Mouse (Mus musculus) intestine, embryonic 16.5 days (tissue): Measurements from ENCODE around the gene Atl1. TPM values are rescaled to one million over a fixed set of nuclear protein-coding genes. Genes with fewer than 3 reads are reported as not detected.

Experiments used
- ATAC-seq: fragments of 200-750 bp; cut with Nextera tagmentation; 2 replicates; pipeline ENCODE4 v1.8.0; 2017; ENCODE audit warnings: moderate TSS enrichment, moderate library complexity
- H3K27ac ChIP-seq: fragments of 300-500 bp; sonication (generic); 2 replicates; pipeline ENCODE4 v1.5.1; 2014; ENCODE audit warnings: mild to moderate bottlenecking, low read length
- H3K27me3 ChIP-seq: fragments of 300-500 bp; sonication (generic); replicated peaks from 2 replicates; pipeline ENCODE4 v1.6.1; 2014; ENCODE audit warnings: low read length, control low read depth, mixed read lengths; ENCODE audit not compliant: control insufficient read depth, insufficient read depth
- H3K36me3 ChIP-seq: fragments of 300-500 bp; sonication (generic); 2 replicates; pipeline ENCODE4 v1.6.1; 2014; ENCODE audit warnings: low read length, control low read depth; ENCODE audit not compliant: control insufficient read depth, insufficient read depth
- H3K4me1 ChIP-seq: fragments of 300-500 bp; sonication (generic); 2 replicates; pipeline ENCODE4 v1.6.1; 2014; ENCODE audit warnings: low read length, control low read depth, mixed read lengths; ENCODE audit not compliant: control insufficient read depth, insufficient read depth
- H3K4me2 ChIP-seq: fragments of 300-500 bp; sonication (generic); 2 replicates; pipeline ENCODE4 v1.6.1; 2014; ENCODE audit warnings: low read depth, low read length, control low read depth
- H3K4me3 ChIP-seq: fragments of 300-500 bp; sonication (generic); 2 replicates; pipeline ENCODE4 v1.5.1; 2014; ENCODE audit warnings: mild to moderate bottlenecking, low read length
- H3K9ac ChIP-seq: fragments of 300-500 bp; sonication (generic); 2 replicates; pipeline ENCODE4 v1.6.1; 2014; ENCODE audit warnings: low read depth, low read length
- H3K9me3 ChIP-seq: fragments of 300-500 bp; sonication (generic); 2 replicates; pipeline ENCODE4 v1.6.1; 2016; ENCODE audit warnings: low read length, control low read depth; ENCODE audit not compliant: control insufficient read depth
- whole genome bisulfite sequencing: fragments of 180-500 bp; shearing (Covaris S2); extraction: QIAGEN DNeasy Blood & Tissue Kit; methylation state at CpG from one replicate; pipeline ENCODE4 v1.1.7; 2014; 5-methylcytosine and 5-hydroxymethylcytosine counted together
- polyA plus RNA-seq: library from polyadenylated mRNA; unstranded; fragments of >200 nt; fragmentation: Nextera tagmentation; extraction: Ambion mirVana; gene quantifications from 2 replicates; pipeline ENCODE4 v1.2.1, GENCODE M21; 2015

Atl1 gene
- polyA plus RNA-seq, 1 experiment from 2014 or later, result 5.4 TPM

DNA sequence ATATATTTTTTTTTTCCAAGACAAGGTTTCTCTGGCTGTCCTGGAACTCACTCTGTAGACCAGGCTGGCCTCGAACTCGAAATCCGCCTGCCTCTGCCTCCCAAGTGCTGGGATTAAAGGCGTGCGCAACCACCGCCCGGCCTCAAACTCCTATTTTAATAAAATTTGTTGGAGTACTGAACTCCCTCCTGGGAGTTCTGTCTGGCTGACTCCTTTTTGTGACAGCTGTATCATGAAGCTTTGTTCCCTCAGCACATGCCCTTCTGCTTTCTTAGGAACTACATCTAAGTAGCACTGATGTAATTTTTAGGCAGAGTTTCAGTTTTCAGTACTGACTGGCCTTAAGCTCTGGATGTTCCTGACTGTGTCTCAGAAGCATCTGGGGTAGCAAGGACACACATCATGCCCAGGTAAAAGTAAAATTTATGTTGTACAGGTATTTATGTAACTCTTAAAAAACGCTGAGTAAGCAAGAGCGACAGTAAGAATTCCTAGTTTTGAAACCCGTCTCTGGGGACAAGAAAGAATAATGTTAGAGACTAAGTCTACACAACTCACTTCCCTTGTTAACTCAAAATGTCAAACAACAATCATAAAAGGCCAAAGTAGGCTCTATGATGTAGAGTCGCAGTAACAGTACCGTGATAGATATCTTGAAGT, 36.6 kb upstream of the Atl1 start:
- ATAC-seq, result no peak
- Histone ChIP-seq H3K4me1 (no peaks in the 10 kb centered on the region), H3K9me3 (no peaks in the 10 kb centered on the region), H3K36me3 (no peaks in the 10 kb centered on the region), H3K27me3 (no peaks in the 10 kb centered on the region), H3K4me2 (no peak overlapping the region), H3K9ac (no peak overlapping the region), H3K4me3 (no peak overlapping the region), H3K27ac (no peak overlapping the region)
- WGBS, result 95% methylated on average over 12 of the region's 12 CpGs

GRCm38 (mm10) chr12:69856398-69856797, 36.0 kb upstream of the Atl1 start:
- H3K4me3 ChIP-seq, result no peak overlapping the region
- H3K9ac ChIP-seq, result no peak overlapping the region
- H3K4me2 ChIP-seq, result no peak overlapping the region
- no peak overlapping the region for H3K27ac ChIP-seq
- WGBS, result 94% methylated on average over 10 of the region's 10 CpGs
- no peaks in the 10 kb centered on the region for H3K36me3 ChIP-seq
- no peaks in the 10 kb centered on the region for H3K27me3 ChIP-seq
- H3K4me1 ChIP-seq, result no peaks in the 10 kb centered on the region
- ATAC-seq, result no peak
- H3K9me3 ChIP-seq, result no peaks in the 10 kb centered on the region

DNA sequence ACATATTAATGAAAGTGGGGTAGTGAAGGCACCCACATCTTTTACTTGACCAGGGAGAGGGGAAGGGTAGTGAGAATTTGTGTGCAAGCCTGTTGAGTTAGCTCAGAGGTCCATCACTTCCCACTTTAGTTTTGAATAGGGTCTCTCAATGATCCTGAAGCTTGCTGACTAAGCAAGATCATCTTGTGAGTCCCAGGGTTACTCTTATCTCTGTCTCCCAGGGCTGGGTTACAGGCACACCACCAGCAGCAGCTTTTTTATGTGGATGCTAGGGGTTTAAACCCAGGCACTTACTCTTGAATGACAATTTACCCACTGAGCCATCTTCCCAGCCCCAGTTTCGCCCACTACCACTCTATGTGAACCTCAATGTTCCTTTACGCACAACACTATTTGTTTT, 34.8 kb upstream of the Atl1 start:
- Histone ChIP-seq H3K4me2 (no peak overlapping the region), H3K9ac (no peak overlapping the region), H3K4me1 (no peaks in the 10 kb centered on the region), H3K4me3 (no peak overlapping the region), H3K36me3 (no peaks in the 10 kb centered on the region), H3K27me3 (no peaks in the 10 kb centered on the region), H3K9me3 (no peaks in the 10 kb centered on the region), H3K27ac (no peak overlapping the region)
- 95% methylated on average over 2 of the region's 2 CpGs for WGBS
- no peak for ATAC-seq

DNA sequence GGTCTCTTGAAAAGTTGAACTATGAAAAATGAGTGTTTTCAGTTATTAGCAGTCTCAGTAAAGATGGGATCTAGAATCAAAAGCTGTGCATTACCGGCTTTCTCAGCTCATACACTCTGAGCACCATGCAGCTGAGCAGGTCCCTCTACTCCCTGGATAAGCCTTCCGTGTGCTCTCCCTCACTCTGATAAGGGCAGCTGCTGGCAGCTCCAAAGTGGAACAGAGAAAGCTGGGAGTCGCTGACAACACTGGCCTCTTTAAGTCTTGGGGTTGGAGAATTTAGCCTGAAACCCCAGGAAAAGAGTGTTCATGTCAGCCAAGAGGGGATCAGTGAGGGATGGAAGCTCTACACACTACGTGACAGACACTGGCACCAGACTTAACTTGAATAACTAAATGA, 33.6 kb upstream of the Atl1 start:
- H3K36me3 ChIP-seq, result no peaks in the 10 kb centered on the region
- no peaks in the 10 kb centered on the region for H3K27me3 ChIP-seq
- ATAC-seq, result no peak
- no peak overlapping the region for H3K4me2 ChIP-seq
- 87% methylated on average over 4 of the region's 4 CpGs for WGBS
- no peaks in the 10 kb centered on the region for H3K4me1 ChIP-seq
- no peak overlapping the region for H3K4me3 ChIP-seq
- no peaks in the 10 kb centered on the region for H3K9me3 ChIP-seq
- H3K27ac ChIP-seq, result no peak overlapping the region
- H3K9ac ChIP-seq, result no peak overlapping the region

DNA sequence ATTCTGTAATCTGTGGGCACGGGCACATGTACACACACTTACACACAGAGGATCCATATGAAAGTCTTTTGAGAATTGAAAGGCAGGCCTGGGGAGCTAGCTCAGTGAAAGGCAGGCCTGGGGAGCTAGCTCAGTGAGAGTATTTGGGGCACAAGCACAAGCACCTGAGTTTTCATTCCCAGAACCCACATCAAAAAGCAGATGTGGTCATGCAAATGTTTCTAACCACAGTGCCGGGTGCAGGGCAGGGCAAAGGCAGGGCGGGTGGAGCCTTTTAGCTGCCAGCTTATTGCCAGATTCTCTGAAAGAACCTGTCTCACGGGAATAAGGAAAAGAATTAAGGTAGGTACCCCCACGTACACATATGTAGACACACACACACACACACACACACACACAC, 28.9 kb upstream of the Atl1 start:
- H3K4me2 ChIP-seq, result no peak overlapping the region
- no peaks in the 10 kb centered on the region for H3K9me3 ChIP-seq
- no peaks in the 10 kb centered on the region for H3K36me3 ChIP-seq
- H3K27me3 ChIP-seq, result no peaks in the 10 kb centered on the region
- H3K4me1 ChIP-seq, result peaks cover 13% of the 10 kb centered on the region
- H3K4me3 ChIP-seq, result no peak overlapping the region
- ATAC-seq, result no peak
- WGBS, result 71% methylated on average over 5 of the region's 5 CpGs
- no peak overlapping the region for H3K9ac ChIP-seq
- H3K27ac ChIP-seq, result no peak overlapping the region; the same call in 1 of the 2 replicates

- Histone ChIP-seq H3K27me3 (no peaks in the 10 kb centered on the region), H3K36me3 (no peaks in the 10 kb centered on the region), H3K27ac (0 out of 2 replicates have a peak overlapping the region, but pooled peaks have one; percentile 8), H3K9ac (no peak overlapping the region), H3K4me2 (no peak overlapping the region), H3K9me3 (no peaks in the 10 kb centered on the region), H3K4me3 (no peak overlapping the region), H3K4me1 (peaks cover 13% of the 10 kb centered on the region)
- no peak for ATAC-seq
- 48% methylated on average over 4 of the region's 4 CpGs for WGBS
These were observed 28.2 kb upstream of the Atl1 start for GRCm38 (mm10) chr12:69864164-69864692.

- H3K9ac ChIP-seq, result no peak overlapping the region
- H3K9me3 ChIP-seq, result no peaks in the 10 kb centered on the region
- no peak overlapping the region for H3K4me2 ChIP-seq
- 0 out of 2 replicates have a peak, but pooled peaks have one; percentile 52 for ATAC-seq
- H3K27ac ChIP-seq, result no peak overlapping the region
- no peaks in the 10 kb centered on the region for H3K36me3 ChIP-seq
- H3K4me1 ChIP-seq, result peaks cover 13% of the 10 kb centered on the region
- no peaks in the 10 kb centered on the region for H3K27me3 ChIP-seq
- 60% methylated on average over 5 of the region's 5 CpGs for WGBS
- no peak overlapping the region for H3K4me3 ChIP-seq
These were observed 25.1 kb upstream of the Atl1 start for GRCm38 (mm10) chr12:69867338-69867737.

DNA sequence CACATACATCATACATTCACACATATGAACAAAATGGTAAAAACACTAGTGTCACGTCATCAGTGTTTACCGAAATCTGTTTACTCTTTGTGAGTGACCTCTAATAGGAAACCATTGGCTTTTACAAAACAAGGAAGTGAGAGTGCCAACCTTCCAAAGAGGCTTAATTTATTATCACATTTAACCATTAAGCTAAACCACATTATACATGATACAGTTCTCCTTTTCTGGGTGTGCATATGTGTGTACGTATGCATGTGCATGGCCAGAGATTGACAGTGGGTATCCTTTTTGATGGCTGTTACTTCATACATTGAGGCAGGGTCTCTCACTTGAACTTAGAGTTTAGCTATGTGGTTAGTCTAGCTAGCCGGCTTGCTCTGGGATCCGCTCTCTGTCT, 20.8 kb upstream of the Atl1 start:
- Histone ChIP-seq H3K4me2 (no peak overlapping the region), H3K4me1 (peaks cover 8% of the 10 kb centered on the region), H3K4me3 (no peak overlapping the region), H3K27ac (no peak overlapping the region), H3K9ac (no peak overlapping the region), H3K9me3 (no peaks in the 10 kb centered on the region), H3K36me3 (no peaks in the 10 kb centered on the region), H3K27me3 (no peaks in the 10 kb centered on the region)
- 88% methylated on average over 5 of the region's 5 CpGs for WGBS
- no peak for ATAC-seq

- no peak for ATAC-seq
- Histone ChIP-seq H3K27me3 (no peaks in the 10 kb centered on the region), H3K4me3 (no peak overlapping the region), H3K4me2 (no peak overlapping the region), H3K36me3 (no peaks in the 10 kb centered on the region), H3K9ac (no peak overlapping the region), H3K27ac (no peak overlapping the region), H3K9me3 (no peaks in the 10 kb centered on the region), H3K4me1 (peaks cover 21% of the 10 kb centered on the region)
- WGBS, result 84% methylated on average over 9 of the region's 9 CpGs
These were observed 14.5 kb upstream of the Atl1 start for GRCm38 (mm10) chr12:69877842-69878363.
